Mouse (Mus musculus) cortical plate, adult 2 months (tissue): ENCODE measurements at regions not wholly inside any gene's neighbourhood (a gene's known extent, or its start where the extent isn't known, plus 50 kb on each side); places are given as distances from the start of the nearest gene placed in this dataset.

Source experiments
- CTCF ChIP-seq: fragments of 200-500 bp; IDR thresholded peaks from 2 replicates; pipeline ENCODE4 v1.5.1; 2011; ENCODE audit warnings: mild to moderate bottlenecking, control low read depth, low read length; ENCODE audit not compliant: insufficient read depth; ENCODE audit errors: extremely low read depth
- POLR2A ChIP-seq: fragments of 200-500 bp; IDR thresholded peaks from 2 replicates; pipeline ENCODE4 v1.6.1; 2011; ENCODE audit warnings: mild to moderate bottlenecking, low read length, control low read depth; ENCODE audit not compliant: insufficient read depth; ENCODE audit errors: extremely low read depth

- no peak for TF ChIP-seq CTCF
- TF ChIP-seq POLR2A, result no peak
Measured at GRCm38 (mm10) chr17:15195819-15196218, 154.5 kb upstream of the Gm3448 start.
